Mouse (Mus musculus) limb, embryonic 12.5 days (tissue): ENCODE data around the gene Cdc42ep4. TPM values are rescaled to one million over a fixed set of nuclear protein-coding genes. Genes with fewer than 3 reads are reported as not detected.

Experiments
- ATAC-seq: fragments of 200-750 bp; cut with Nextera tagmentation; 2 replicates; pipeline ENCODE4 v1.8.0; 2017; ENCODE audit warnings: low read depth, moderate TSS enrichment; ENCODE audit not compliant: insufficient number of reproducible peaks, insufficient read depth, low FRiP score, low TSS enrichment
- H3K27ac ChIP-seq: fragments of 300-500 bp; sonication (generic); 2 replicates; pipeline ENCODE4 v1.5.1; 2016; ENCODE audit warnings: mild to moderate bottlenecking, moderate library complexity
- H3K27me3 ChIP-seq: fragments of 300-500 bp; sonication (generic); 2 replicates; pipeline ENCODE4 v1.6.1; 2016; ENCODE audit warnings: mild to moderate bottlenecking, moderate library complexity
- H3K36me3 ChIP-seq: fragments of 300-500 bp; sonication (generic); 2 replicates; pipeline ENCODE4 v1.6.1; 2016; ENCODE audit warnings: mild to moderate bottlenecking, moderate library complexity
- H3K4me1 ChIP-seq: fragments of 300-500 bp; sonication (generic); replicated peaks from 2 replicates; pipeline ENCODE4 v1.6.1; 2016
- H3K4me2 ChIP-seq: fragments of 300-500 bp; sonication (generic); 2 replicates; pipeline ENCODE4 v1.6.1; 2016; ENCODE audit warnings: mild to moderate bottlenecking, moderate library complexity
- H3K4me3 ChIP-seq: fragments of 300-500 bp; sonication (generic); replicated peaks from 2 replicates; pipeline ENCODE4 v1.5.1; 2016; ENCODE audit warnings: mild to moderate bottlenecking
- H3K9ac ChIP-seq: fragments of 300-500 bp; sonication (generic); replicated peaks from 2 replicates; pipeline ENCODE4 v1.6.1; 2016; ENCODE audit warnings: mild to moderate bottlenecking, moderate library complexity
- H3K9me3 ChIP-seq: fragments of 300-500 bp; sonication (generic); 2 replicates; pipeline ENCODE4 v1.6.1; 2016; ENCODE audit warnings: mild to moderate bottlenecking, moderate library complexity
- WGBS: fragments of 180-500 bp; shearing (Covaris S2); methylation state at CpG from one replicate; pipeline ENCODE4 v1.1.7; 2016; 5-methylcytosine and 5-hydroxymethylcytosine counted together
- polyA plus RNA-seq: library from polyadenylated mRNA; unstranded; fragments of >200 nt; fragmentation: Nextera tagmentation; extraction: Ambion mirVana; gene quantifications from 2 replicates; pipeline ENCODE4 v1.2.1, GENCODE M21; 2016

Gene Cdc42ep4
- polyA plus RNA-seq, 1 experiment from 2014 or later: 119 TPM

DNA sequence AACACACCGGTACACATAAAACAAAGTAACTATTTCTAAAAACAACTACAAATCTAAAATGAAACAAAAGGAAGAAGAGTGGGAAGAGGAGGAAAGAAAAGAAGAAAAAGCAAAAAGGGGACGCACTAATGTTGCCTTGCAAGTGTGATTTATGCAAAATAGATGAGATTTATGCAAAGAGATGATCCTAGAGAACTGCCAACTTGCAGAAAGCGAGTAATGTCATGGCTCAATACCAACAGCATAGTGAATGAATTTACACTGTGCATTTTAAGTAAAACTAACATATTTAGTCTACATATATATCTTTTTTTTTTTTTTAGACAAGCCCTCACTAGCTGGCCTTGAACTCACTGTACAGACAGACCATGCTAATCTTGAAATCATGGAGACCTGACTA, 23.1 kb upstream of the Cdc42ep4 start:
- no peak overlapping the region for H3K4me2 ChIP-seq
- H3K27me3 ChIP-seq: no peaks in the 10 kb centered on the region
- no peak overlapping the region for H3K4me3 ChIP-seq
- no peaks in the 10 kb centered on the region for H3K36me3 ChIP-seq
- ATAC-seq: no peak
- no peaks in the 10 kb centered on the region for H3K9me3 ChIP-seq
- H3K27ac ChIP-seq: no peak overlapping the region
- H3K4me1 ChIP-seq: peaks cover 27% of the 10 kb centered on the region
- WGBS: 93% methylated on average over 3 of the region's 3 CpGs
- no peak overlapping the region for H3K9ac ChIP-seq

DNA sequence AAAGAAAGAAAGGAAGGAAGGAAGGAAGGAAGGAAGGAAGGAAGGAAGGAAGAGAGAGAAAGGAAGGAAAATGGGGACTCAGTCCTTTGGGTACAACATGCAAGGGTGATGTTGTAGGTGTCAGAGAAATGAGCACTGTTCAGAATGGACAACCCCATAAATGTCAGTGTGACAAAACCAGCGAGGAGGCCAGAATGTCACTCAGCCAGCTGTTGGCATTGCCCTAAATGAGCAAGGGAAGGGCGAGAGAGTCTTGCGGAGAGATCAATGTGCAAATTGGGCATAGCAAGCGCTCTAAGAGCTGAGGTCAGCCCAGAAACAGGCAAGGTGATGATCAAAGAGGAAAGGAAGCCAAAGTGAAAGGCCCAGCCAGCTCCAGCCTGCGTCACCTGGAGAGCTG, 21.5 kb upstream of the Cdc42ep4 start:
- no peak for ATAC-seq

DNA sequence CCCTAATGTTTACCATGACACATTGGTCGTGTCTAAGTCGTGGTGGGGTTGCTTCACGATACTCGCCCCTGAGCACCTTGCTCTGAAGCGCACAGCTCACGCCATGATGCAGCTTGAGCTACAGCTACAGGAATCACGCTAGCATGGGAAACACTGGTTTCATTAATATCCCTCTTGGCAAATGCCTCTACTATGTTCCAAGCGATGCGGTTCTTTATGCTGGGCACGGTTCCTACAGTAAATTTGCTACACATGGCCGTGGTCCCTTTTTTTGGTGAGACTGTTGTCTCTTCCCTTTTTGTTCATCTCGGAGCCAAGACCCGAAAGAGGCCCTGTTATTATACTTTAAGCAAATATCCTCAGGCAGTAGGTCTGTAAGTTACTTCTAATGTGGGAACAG, 19.5 kb upstream of the Cdc42ep4 start:
- 91% methylated on average over 13 of the region's 13 CpGs for WGBS

More for the DNA sequence above, 21.5 kb upstream of the Cdc42ep4 start:
- H3K4me2 ChIP-seq: no peak overlapping the region
- no peaks in the 10 kb centered on the region for H3K36me3 ChIP-seq
- no peak overlapping the region for H3K27ac ChIP-seq
- H3K4me1 ChIP-seq: peaks cover 19% of the 10 kb centered on the region
- no peak overlapping the region for H3K9ac ChIP-seq
- H3K4me3 ChIP-seq: no peak overlapping the region
- H3K9me3 ChIP-seq: no peaks in the 10 kb centered on the region
- no peaks in the 10 kb centered on the region for H3K27me3 ChIP-seq
- 81% methylated on average over 5 of the region's 5 CpGs for WGBS

DNA sequence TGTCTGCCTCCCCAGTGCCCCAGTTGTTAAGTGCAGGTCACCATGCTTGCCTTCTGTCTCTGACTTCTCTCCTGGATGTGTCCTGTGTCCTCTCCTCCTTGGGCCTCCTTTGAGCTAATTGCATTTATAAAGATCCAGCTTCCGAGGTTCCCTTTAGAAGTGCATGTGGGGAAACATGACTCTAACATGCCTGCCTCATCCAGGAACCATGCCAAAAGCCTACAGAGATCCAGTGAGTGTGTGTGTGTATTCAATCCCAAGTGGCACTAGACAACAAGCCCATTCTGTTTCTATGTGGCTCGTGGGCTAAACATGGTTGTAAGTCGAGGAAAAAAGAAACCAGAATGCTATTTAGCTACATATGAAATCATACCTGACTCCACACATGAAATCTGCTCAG, 16.7 kb upstream of the Cdc42ep4 start:
- no peak overlapping the region for H3K27ac ChIP-seq
- no peak overlapping the region for H3K9ac ChIP-seq
- H3K36me3 ChIP-seq: no peaks in the 10 kb centered on the region
- H3K4me3 ChIP-seq: no peak overlapping the region
- no peaks in the 10 kb centered on the region for H3K27me3 ChIP-seq
- WGBS: 72% methylated on average over 3 of the region's 3 CpGs
- no peak overlapping the region for H3K4me2 ChIP-seq
- peaks cover 37% of the 10 kb centered on the region for H3K4me1 ChIP-seq
- no peak for ATAC-seq
- H3K9me3 ChIP-seq: no peaks in the 10 kb centered on the region

More for the DNA sequence above, 19.5 kb upstream of the Cdc42ep4 start:
- Histone ChIP-seq H3K9ac (no peak overlapping the region), H3K4me3 (no peak overlapping the region), H3K4me1 (peaks cover 25% of the 10 kb centered on the region), H3K27me3 (no peaks in the 10 kb centered on the region), H3K36me3 (no peaks in the 10 kb centered on the region), H3K9me3 (no peaks in the 10 kb centered on the region), H3K4me2 (no peak overlapping the region), H3K27ac (no peak overlapping the region)
- no peak for ATAC-seq

DNA sequence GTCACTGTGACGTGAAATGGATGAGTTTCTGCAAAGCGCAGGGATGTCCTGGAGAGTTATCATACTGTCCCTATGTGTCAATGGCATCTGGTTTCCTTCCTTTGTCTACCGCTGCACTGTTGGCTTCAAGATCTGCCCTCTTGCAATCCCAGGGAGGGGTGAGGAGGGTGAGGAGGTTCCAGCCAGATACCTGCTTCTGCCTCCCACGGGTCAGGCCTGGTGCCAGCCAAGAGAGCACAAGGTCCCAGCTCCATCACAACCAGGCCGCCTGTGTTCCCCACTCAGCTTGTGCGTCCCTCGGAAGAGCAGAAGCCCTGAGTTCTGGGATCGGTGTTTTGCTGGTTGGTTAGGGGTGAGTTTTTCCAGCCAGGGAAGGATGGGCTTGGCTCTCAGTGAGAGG, 15.6 kb upstream of the Cdc42ep4 start:
- 55% methylated on average over 8 of the region's 8 CpGs for WGBS
- no peak overlapping the region; the same call in 1 of the 2 replicates for H3K9ac ChIP-seq
- no peaks in the 10 kb centered on the region for H3K36me3 ChIP-seq
- H3K4me1 ChIP-seq: peaks cover 41% of the 10 kb centered on the region
- no peaks in the 10 kb centered on the region for H3K9me3 ChIP-seq
- no peak overlapping the region for H3K27ac ChIP-seq
- no peaks in the 10 kb centered on the region for H3K27me3 ChIP-seq
- H3K4me3 ChIP-seq: no peak overlapping the region
- no peak for ATAC-seq
- no peak overlapping the region for H3K4me2 ChIP-seq

DNA sequence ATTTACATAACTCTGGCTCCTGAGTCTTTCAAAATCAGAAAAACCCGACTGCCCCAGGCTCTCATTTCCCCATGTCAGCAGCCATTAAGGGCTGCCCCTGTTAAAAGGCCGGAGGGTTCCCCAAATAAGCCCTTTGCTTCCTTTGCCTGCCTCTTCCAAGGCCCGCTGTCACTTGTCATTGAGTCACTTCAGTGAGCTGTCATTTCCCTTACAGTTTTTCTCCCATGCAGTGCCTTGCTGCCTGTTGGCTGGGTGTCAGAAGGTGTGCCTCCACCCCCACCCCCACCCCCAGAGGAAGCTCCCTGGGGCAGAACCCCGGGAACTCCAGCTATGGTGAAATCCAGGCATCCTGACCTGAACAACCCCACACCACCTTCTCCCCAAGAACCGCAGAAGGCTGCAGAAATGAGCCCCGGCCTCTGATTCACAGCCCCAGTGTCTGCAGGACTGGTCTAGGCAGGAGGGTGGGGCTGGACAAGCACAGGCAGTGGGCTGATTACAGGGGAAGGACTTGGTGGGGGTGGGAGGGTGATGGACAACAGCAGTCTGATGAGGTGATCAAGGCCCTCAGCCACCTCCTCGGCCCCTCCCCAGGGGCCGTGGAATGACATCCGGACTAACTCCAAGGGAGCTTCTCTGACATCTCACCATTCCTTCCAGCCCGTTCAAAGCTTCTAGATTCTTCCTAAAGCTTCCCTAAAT, 14.8 kb upstream of the Cdc42ep4 start:
- Histone ChIP-seq H3K27ac (no peak overlapping the region), H3K4me3 (no peak overlapping the region), H3K27me3 (no peaks in the 10 kb centered on the region), H3K9me3 (no peaks in the 10 kb centered on the region), H3K36me3 (no peaks in the 10 kb centered on the region), H3K4me1 (peaks cover 44% of the 10 kb centered on the region), H3K9ac (no peak overlapping the region), H3K4me2 (no peak overlapping the region)
- WGBS: 26% methylated on average over 10 of the region's 10 CpGs
- no peak for ATAC-seq

DNA sequence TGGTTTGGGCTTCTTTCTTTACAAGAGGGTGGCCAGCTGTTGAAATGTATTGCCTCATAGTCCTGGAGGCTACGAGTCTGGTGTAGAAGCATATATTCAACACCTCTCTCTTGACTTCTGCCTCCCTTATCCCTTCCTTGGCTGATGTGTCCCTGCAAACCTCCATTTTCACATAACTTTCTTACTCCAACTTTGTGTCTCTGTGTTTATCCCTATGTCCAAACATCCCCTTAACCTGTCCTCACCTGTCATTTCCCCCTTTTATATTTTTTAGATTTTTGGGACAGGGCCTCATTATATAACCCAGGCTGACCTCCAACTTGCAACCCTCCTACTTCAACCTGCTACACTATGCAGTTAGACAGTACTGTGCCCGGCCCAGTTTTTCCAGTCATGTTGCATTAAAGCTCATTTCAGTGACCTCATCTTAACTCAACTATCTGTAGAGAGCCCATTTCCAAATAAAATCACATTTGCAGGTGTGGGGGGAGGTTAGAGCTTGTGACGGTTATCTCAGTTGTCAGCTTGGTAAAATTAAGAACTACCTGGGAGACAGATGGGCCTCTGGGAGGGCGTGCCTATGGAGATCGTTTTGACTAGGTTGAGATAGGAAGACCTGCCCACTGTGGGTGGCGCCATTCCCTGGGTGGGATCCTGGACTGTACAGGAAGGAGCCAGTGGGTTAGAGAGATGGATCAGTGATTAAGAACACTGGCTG, 12.6 kb upstream of the Cdc42ep4 start:
- WGBS: 85% methylated on average over 6 of the region's 6 CpGs
- Histone ChIP-seq H3K27ac (peak overlapping the region; percentile 68), H3K4me3 (no peak overlapping the region), H3K9me3 (no peaks in the 10 kb centered on the region), H3K27me3 (no peaks in the 10 kb centered on the region), H3K4me1 (peaks cover 44% of the 10 kb centered on the region), H3K4me2 (no peak overlapping the region), H3K36me3 (no peaks in the 10 kb centered on the region), H3K9ac (no peak overlapping the region)
- ATAC-seq: no peak

DNA sequence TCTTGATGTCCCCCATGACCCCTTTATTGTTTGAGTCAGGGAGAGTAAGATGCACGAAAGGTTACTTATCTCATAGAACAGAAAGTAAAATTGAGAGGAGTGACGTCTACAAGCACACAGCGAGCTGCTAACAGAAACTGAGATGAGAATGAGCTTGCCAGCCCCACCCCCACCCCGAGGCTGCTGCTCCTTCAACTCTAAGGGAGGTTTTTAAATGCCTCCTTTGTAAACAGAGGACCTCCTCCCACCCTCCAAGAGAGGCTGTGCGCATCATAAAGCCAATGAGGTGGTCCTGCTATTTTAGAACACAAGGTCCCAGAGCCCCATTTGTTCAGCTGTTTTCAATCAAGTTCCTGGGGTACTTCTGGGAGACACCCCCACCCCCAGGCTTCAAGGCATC, 11.8 kb upstream of the Cdc42ep4 start:
- WGBS: 16% methylated on average over 5 of the region's 5 CpGs
- Histone ChIP-seq H3K4me3 (no peak overlapping the region), H3K9me3 (no peaks in the 10 kb centered on the region), H3K4me2 (peak overlapping the region; percentile 30), H3K9ac (0 out of 2 replicates have a peak overlapping the region, but pooled peaks have one; percentile 23), H3K27me3 (no peaks in the 10 kb centered on the region), H3K36me3 (no peaks in the 10 kb centered on the region), H3K4me1 (peaks cover 41% of the 10 kb centered on the region), H3K27ac (peak overlapping the region; percentile 68)
- no peak for ATAC-seq

DNA sequence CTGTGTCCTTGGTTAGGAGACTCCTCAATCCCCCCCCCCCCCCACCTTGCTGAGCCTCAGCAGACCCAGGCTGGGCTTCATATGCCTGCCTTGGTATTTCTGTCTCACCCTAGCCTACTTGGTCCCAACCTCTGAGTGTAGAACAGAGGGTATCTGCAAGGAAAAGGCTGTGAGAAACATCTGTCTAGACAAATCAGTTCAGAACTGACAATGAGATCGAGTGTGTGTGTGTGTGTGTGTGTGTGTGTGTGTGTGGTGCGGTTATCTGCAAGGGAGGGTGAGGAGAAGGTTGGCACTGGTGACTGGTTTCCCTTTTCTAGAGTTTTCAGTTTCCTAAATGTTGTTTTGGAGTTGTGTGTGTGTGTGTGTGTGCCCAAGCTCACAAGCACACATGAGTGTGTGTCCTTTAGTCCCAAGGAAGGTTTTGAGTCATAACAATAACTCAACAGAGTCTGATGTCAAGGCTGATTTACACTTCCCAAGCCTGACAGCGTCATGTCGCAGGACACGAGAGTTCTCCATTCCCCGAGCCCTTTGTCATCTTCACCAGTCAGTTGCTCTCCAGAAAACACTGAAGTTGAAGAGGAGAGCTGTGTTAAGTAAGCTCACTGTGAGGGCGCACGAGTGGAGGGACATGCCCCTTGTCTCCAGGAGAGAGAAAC, 10.6 kb upstream of the Cdc42ep4 start:
- WGBS: 85% methylated on average over 8 of the region's 8 CpGs

DNA sequence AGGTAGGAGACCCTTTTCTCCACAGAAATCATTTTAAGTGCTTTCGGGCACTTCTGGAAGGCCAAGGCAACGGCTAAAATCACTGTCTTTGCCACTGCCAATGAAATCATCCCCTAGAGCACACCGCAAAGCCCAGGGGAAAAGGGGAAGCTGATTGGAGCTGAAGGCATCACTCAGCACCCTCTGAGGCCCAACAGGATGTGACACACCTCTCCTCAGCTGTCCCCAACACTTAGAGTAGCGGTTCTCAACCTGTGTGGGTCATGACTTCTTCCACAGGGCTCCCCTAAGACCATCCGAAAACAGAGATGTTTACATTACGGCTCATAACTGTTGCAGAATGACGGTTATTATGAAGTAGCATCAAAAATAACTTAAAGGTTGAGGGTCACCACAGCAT, 10.0 kb upstream of the Cdc42ep4 start:
- Histone ChIP-seq H3K27me3 (no peaks in the 10 kb centered on the region), H3K36me3 (no peaks in the 10 kb centered on the region), H3K9ac (no peak overlapping the region), H3K27ac (no peak overlapping the region), H3K4me3 (no peak overlapping the region), H3K9me3 (no peaks in the 10 kb centered on the region), H3K4me1 (peaks cover 23% of the 10 kb centered on the region), H3K4me2 (no peak overlapping the region)
- no peak for ATAC-seq
- WGBS: 88% methylated on average over 7 of the region's 7 CpGs

More for the DNA sequence above, 10.6 kb upstream of the Cdc42ep4 start:
- H3K4me1 ChIP-seq: peaks cover 29% of the 10 kb centered on the region
- ATAC-seq: no peak
- no peaks in the 10 kb centered on the region for H3K36me3 ChIP-seq
- no peaks in the 10 kb centered on the region for H3K27me3 ChIP-seq
- H3K9ac ChIP-seq: no peak overlapping the region
- no peaks in the 10 kb centered on the region for H3K9me3 ChIP-seq
- no peak overlapping the region for H3K4me3 ChIP-seq
- no peak overlapping the region for H3K27ac ChIP-seq
- no peak overlapping the region for H3K4me2 ChIP-seq

DNA sequence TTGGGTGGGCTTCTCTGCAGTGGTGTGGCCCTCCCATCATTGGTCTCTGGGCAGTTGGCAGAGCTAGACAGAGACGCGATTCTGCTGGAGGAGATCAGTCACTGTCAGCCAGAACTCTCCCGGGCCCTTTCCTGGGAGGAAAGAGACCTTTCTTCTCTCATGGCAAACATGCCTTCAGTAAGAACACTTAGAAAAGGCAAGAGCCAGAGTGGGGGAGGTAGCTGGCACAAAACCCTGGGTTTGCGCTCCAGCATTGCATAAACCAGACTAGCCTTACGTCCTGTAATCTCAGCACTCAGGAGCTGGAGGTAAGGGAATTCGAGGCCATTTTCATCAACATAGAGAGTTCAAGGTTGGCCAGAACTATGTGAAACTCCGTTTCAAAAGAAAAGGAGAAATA, 8.8 kb upstream of the Cdc42ep4 start:
- H3K4me3 ChIP-seq: no peak overlapping the region
- H3K27ac ChIP-seq: no peak overlapping the region
- no peak overlapping the region for H3K4me2 ChIP-seq
- no peak overlapping the region for H3K9ac ChIP-seq
- 54% methylated on average over 7 of the region's 7 CpGs for WGBS
- H3K36me3 ChIP-seq: no peaks in the 10 kb centered on the region
- peaks cover 16% of the 10 kb centered on the region for H3K4me1 ChIP-seq
- no peaks in the 10 kb centered on the region for H3K9me3 ChIP-seq
- ATAC-seq: no peak
- H3K27me3 ChIP-seq: no peaks in the 10 kb centered on the region; the same call in 1 of the 2 replicates
